Mouse (Mus musculus) heart, postnatal 0 days (tissue): Measurements from ENCODE around the gene Mc1r. TPM values are rescaled to one million over a fixed set of nuclear protein-coding genes. Genes with fewer than 3 reads are reported as not detected.
"Not testable (repeated sequence)": the region's sequence is repeated elsewhere in the genome, so short reads cannot be mapped to it uniquely, and the experiment has no call there.

Experiments
- ATAC-seq: fragments of 200-750 bp; cut with Nextera tagmentation; 2 replicates; pipeline ENCODE4 v1.8.0; 2017; ENCODE audit warnings: low read depth, moderate number of reproducible peaks, moderate library complexity; ENCODE audit not compliant: insufficient read depth
- DNase-seq: peaks from one replicate; pipeline ENCODE4 v3.0.0-alpha.2; 2016; ENCODE audit warnings: low spot score
- H3K27ac ChIP-seq: fragments of 300-500 bp; sonication (generic); 2 replicates; pipeline ENCODE4 v1.5.1; 2014; ENCODE audit warnings: low read depth, mild to moderate bottlenecking
- H3K27me3 ChIP-seq: fragments of 300-500 bp; sonication (generic); 2 replicates; pipeline ENCODE4 v1.6.1; 2014; ENCODE audit warnings: low read length, mixed read lengths; ENCODE audit not compliant: control insufficient read depth, insufficient read depth
- H3K36me3 ChIP-seq: fragments of 300-500 bp; sonication (generic); replicated peaks from 2 replicates; pipeline ENCODE4 v1.6.1; 2014; ENCODE audit warnings: low read length, mixed read lengths; ENCODE audit not compliant: control insufficient read depth, insufficient read depth
- H3K4me1 ChIP-seq: fragments of 300-500 bp; sonication (generic); 2 replicates; pipeline ENCODE4 v1.6.1; 2014; ENCODE audit warnings: antibody characterized with exemption; ENCODE audit not compliant: control insufficient read depth, insufficient read depth
- H3K4me2 ChIP-seq: fragments of 300-500 bp; sonication (generic); 2 replicates; pipeline ENCODE4 v1.6.1; 2014; ENCODE audit warnings: low read depth, mild to moderate bottlenecking, low read length, moderate library complexity
- H3K4me3 ChIP-seq: fragments of 300-500 bp; sonication (generic); 2 replicates; pipeline ENCODE4 v1.5.1; 2014; ENCODE audit warnings: low read depth, low read length
- H3K9ac ChIP-seq: fragments of 300-500 bp; sonication (generic); replicated peaks from 2 replicates; pipeline ENCODE4 v1.6.1; 2014; ENCODE audit warnings: low read depth, low read length, mixed read lengths
- H3K9me3 ChIP-seq: fragments of 300-500 bp; sonication (generic); replicated peaks from 2 replicates; pipeline ENCODE4 v1.6.1; 2016; ENCODE audit warnings: low read length; ENCODE audit not compliant: control insufficient read depth
- CTCF ChIP-seq: IDR thresholded peaks from 2 replicates; pipeline ENCODE4 v1.5.1; 2016; ENCODE audit warnings: antibody characterized with exemption, control low read depth, low read depth
- EP300 ChIP-seq: IDR thresholded peaks from 2 replicates; pipeline ENCODE4 v1.6.1; 2016; ENCODE audit warnings: antibody characterized with exemption, low read depth
- WGBS: fragments of 180-500 bp; shearing (Covaris S2); extraction: QIAGEN DNeasy Blood & Tissue Kit; methylation state at CpG from one replicate; pipeline ENCODE4 v1.1.7; 2014; 5-methylcytosine and 5-hydroxymethylcytosine counted together
- polyA plus RNA-seq: library from polyadenylated mRNA; unstranded; fragments of >200 nt; fragmentation: Nextera tagmentation; extraction: Ambion mirVana; gene quantifications from 2 replicates; pipeline ENCODE4 v1.2.1, GENCODE M21; 2015
- total RNA-seq: library from RNA; depleted of rRNA; stranded (reverse); fragments of >200 nt; gene quantifications from 2 replicates; pipeline ENCODE4 v1.2.3, GENCODE M21; 2014; ENCODE audit warnings: low replicate concordance

Mc1r gene
- total and polyA plus RNA-seq, 2 experiments from 2014 or later: not detected

DNA sequence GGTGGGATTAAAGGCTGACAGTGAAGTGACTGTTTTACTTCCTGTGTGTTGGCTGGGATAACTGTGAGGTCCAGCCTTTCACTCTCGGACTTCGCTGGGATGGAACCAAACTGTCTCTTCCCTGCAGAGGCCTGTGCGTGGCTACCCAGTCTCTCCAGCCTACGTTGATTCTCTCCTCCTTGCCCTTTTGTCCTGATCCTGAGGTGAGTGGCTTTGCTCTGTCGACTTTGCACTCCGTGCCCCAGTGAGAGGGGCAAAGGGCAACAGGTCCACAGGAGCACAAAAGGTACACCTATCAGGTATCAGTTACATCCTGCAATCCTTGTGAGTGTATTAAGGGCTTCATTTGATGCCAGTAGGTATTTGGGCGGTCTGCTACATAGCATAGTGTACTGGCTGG is 16.5 kb downstream of the Mc1r start, which contains the start of gene Def8:
Gene Def8, plus strand, starts transcription at position 87 of the 400 bp plus-strand sequence.
- Histone ChIP-seq H3K4me1 (no peaks in the 10 kb centered on the region), H3K4me3 (peak within 1 kb of the TSS; percentile 25), H3K9me3 (peaks cover 22% of the 10 kb centered on the region), H3K36me3 (no peaks in the 10 kb centered on the region), H3K27me3 (0 out of 2 replicates have a peak, but pooled peaks cover 4% of the 10 kb centered on the region), H3K4me2 (peak within 1 kb of the TSS; percentile 54), H3K9ac (peak within 1 kb of the TSS; percentile 6; the same call in 1 of the 2 replicates), H3K27ac (no peak within 1 kb of the TSS)
- DNase-seq (no peak), ATAC-seq (no peak)
- WGBS: 76% methylated on average over 7 of the region's 7 CpGs
- TF ChIP-seq CTCF: no peak
- TF ChIP-seq EP300: no peak

DNA sequence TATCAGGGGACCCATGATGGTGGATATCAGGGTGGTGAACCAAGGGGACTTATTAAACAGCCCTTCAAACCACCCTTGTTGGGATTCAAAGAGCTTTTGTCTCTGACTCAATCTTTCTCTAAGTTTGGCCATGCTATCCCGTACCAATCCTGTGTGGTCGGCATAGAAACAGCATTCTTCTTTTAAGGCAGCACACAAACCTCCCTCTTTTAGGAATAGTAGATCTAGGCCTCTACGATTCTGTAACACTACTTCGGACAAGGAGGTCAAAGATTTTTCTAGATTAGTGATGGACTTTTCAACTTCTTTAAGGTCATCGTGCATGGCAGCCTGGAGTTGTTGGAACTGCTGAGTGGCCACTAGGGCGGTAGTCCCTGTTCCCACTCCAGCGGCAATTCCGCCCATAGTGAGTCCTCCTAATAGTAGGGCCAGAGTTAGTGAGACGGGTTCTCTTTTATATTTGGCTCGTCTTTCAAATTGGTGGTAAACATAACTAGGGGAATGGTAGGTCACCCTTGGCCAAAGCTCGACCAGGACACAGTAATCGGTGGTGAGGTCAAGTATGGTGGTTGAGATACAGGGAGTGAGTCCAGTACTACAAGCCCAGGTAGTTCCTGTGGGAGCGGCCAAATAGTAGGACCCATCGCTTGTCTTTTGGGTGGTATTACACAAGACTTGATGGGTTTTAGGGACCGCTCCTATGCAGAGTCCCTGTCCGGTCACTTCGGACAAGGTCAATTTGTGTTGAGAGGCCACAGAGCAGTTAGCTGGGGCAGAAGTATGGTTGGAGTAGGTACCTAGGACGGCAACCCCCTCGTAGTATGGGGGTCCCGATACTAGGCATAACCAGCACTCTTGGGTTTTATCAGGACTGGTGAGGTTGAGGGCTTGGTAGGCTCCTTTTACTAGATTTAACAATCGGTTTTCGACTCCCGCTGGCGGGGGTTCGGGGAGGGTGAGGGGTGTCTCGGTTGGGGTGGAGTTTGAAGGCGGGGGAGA is 19.9 kb downstream of the Mc1r start:
- no peaks in the 10 kb centered on the region for H3K27me3 ChIP-seq
- H3K36me3 ChIP-seq: no peaks in the 10 kb centered on the region
- no peaks in the 10 kb centered on the region for H3K4me1 ChIP-seq
- H3K9ac ChIP-seq: no peak overlapping the region
- no peak for TF ChIP-seq EP300
- no peak for TF ChIP-seq CTCF
- WGBS: 94% methylated on average over 27 of the region's 27 CpGs
- H3K4me3 ChIP-seq: no peak overlapping the region
- no peak overlapping the region for H3K27ac ChIP-seq
- peaks cover 35% of the 10 kb centered on the region for H3K9me3 ChIP-seq
- no peak for ATAC-seq
- no peak overlapping the region for H3K4me2 ChIP-seq
- DNase-seq: no peak

DNA sequence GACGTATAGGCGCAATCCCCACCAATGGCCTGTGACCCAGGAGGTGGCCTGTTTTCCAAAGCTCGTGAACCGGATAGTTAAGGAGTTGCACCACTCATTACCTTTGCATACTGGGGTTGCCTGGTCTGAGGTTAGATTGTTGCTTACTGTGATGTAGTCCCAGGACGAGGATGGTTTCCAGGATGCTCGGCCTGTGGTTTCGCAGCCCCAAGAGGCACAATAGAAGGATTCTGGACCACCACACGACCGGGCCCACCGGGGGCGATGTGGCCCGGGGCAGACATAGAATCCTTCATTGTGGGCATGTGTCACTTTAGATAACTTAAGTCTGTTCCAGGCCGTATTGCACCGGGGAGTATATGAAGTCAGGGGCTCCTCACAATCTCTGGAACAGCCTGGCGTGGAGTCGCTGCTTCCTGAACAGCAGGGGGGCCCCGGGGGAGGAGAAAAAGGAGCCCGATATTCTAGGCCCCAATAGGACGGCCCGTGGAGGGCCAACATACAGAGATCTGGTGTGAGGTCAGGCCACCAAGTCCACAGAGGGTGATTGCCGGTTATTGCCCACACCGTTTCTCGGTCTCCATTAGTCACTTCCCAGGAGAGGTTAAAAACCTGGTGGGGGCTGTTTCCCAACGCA is 20.9 kb downstream of the Mc1r start:
- Histone ChIP-seq H3K4me3 (no peak overlapping the region), H3K9me3 (peaks cover 41% of the 10 kb centered on the region), H3K36me3 (no peaks in the 10 kb centered on the region), H3K27me3 (no peaks in the 10 kb centered on the region), H3K27ac (no peak overlapping the region), H3K4me1 (no peaks in the 10 kb centered on the region), H3K9ac (no peak overlapping the region), H3K4me2 (no peak overlapping the region)
- TF ChIP-seq CTCF: no peak
- no peak for TF ChIP-seq EP300
- WGBS: 96% methylated on average over 24 of the region's 24 CpGs
- DNase-seq: no peak
- ATAC-seq: no peak

- ATAC-seq: no peak
- 98% methylated on average over 29 of the region's 29 CpGs for WGBS
- no peak for DNase-seq
- H3K4me3 ChIP-seq: no peak overlapping the region
- no peak overlapping the region for H3K9ac ChIP-seq
- H3K36me3 ChIP-seq: no peaks in the 10 kb centered on the region
- peaks cover 41% of the 10 kb centered on the region for H3K9me3 ChIP-seq
- TF ChIP-seq EP300 (no peak), CTCF (no peak)
- no peaks in the 10 kb centered on the region for H3K27me3 ChIP-seq
- H3K4me1 ChIP-seq: no peaks in the 10 kb centered on the region
- no peak overlapping the region for H3K4me2 ChIP-seq
- H3K27ac ChIP-seq: no peak overlapping the region
Measured at GRCm38 (mm10) chr8:123428343-123428893, 21.5 kb downstream of the Mc1r start.

GRCm38 (mm10) chr8:123428939-123429721 is 22.2 kb downstream of the Mc1r start:
- DNase-seq (no peak), ATAC-seq (no peak)
- peaks cover 41% of the 10 kb centered on the region for H3K9me3 ChIP-seq
- WGBS: 91% methylated on average over 23 of the region's 23 CpGs
- no peaks in the 10 kb centered on the region for H3K4me1 ChIP-seq
- H3K4me3 ChIP-seq: no peak overlapping the region
- TF ChIP-seq CTCF: no peak
- TF ChIP-seq EP300: no peak
- H3K36me3 ChIP-seq: no peaks in the 10 kb centered on the region
- H3K4me2 ChIP-seq: no peak overlapping the region
- H3K9ac ChIP-seq: no peak overlapping the region
- no peak overlapping the region for H3K27ac ChIP-seq
- H3K27me3 ChIP-seq: no peaks in the 10 kb centered on the region

- WGBS: 94% methylated on average over 15 of the region's 15 CpGs
Measured at GRCm38 (mm10) chr8:123429722-123430013, 22.8 kb downstream of the Mc1r start.

DNA sequence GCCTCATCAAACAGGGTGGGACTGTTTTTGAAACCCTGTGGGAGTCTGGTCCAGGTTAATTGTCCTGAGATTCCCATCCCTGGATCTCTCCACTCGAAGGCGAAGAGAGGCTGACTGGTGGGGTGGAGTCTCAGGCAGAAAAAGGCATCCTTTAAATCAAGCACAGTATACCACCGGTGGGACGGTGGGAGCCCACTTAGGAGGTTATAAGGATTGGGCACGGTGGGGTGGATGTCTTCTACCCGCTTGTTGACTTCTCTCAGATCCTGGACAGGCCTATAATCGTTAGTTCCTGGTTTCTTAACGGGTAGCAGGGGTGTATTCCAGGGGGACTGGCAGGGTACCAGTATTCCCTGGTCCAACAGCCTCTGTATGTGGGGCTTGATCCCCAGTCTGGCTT is 24.0 kb downstream of the Mc1r start:
- H3K27me3 ChIP-seq, H3K4me2 ChIP-seq, ATAC-seq, DNase-seq, H3K36me3 ChIP-seq, H3K9ac ChIP-seq, H3K4me1 ChIP-seq, H3K4me3 ChIP-seq, H3K27ac ChIP-seq: not testable (repeated sequence)
- peaks cover 45% of the 10 kb centered on the region for H3K9me3 ChIP-seq
- 90% methylated on average over 7 of the region's 8 CpGs for WGBS

More at GRCm38 (mm10) chr8:123429722-123430013, 22.8 kb downstream of the Mc1r start:
- not testable (repeated sequence) for DNase-seq, H3K36me3 ChIP-seq, H3K4me2 ChIP-seq, H3K4me3 ChIP-seq, H3K4me1 ChIP-seq, H3K9ac ChIP-seq, H3K27me3 ChIP-seq, ATAC-seq, H3K27ac ChIP-seq
- peaks cover 45% of the 10 kb centered on the region for H3K9me3 ChIP-seq
